Mouse (Mus musculus) liver, embryonic 15.5 days (tissue): ENCODE measurements around the gene Mfap3. TPM values are rescaled to one million over a fixed set of nuclear protein-coding genes. Genes with fewer than 3 reads are reported as not detected.

Source experiments
- ATAC-seq: fragments of 200-750 bp; cut with Nextera tagmentation; 2 replicates; pipeline ENCODE4 v1.8.0; 2017; ENCODE audit warnings: moderate number of reproducible peaks, mild to moderate bottlenecking, moderate library complexity; ENCODE audit not compliant: insufficient read depth
- H3K27ac ChIP-seq: fragments of 300-500 bp; sonication (generic); replicated peaks from 2 replicates; pipeline ENCODE4 v1.5.1; 2015; ENCODE audit warnings: mild to moderate bottlenecking, inconsistent platforms
- H3K27me3 ChIP-seq: fragments of 300-500 bp; sonication (generic); 2 replicates; pipeline ENCODE4 v1.6.1; 2015; ENCODE audit warnings: mild to moderate bottlenecking, inconsistent platforms
- H3K36me3 ChIP-seq: fragments of 300-500 bp; sonication (generic); replicated peaks from 2 replicates; pipeline ENCODE4 v1.6.1; 2015; ENCODE audit warnings: moderate library complexity, mild to moderate bottlenecking, inconsistent platforms
- H3K4me1 ChIP-seq: fragments of 300-500 bp; sonication (generic); replicated peaks from 2 replicates; pipeline ENCODE4 v1.6.1; 2015; ENCODE audit warnings: inconsistent platforms
- H3K4me2 ChIP-seq: fragments of 300-500 bp; sonication (generic); 2 replicates; pipeline ENCODE4 v1.6.1; 2015; ENCODE audit warnings: moderate library complexity, mild to moderate bottlenecking, inconsistent platforms
- H3K4me3 ChIP-seq: fragments of 300-500 bp; sonication (generic); replicated peaks from 2 replicates; pipeline ENCODE4 v1.5.1; 2015; ENCODE audit warnings: mild to moderate bottlenecking, inconsistent platforms
- H3K9ac ChIP-seq: fragments of 300-500 bp; sonication (generic); 2 replicates; pipeline ENCODE4 v1.6.1; 2015; ENCODE audit warnings: moderate library complexity, mild to moderate bottlenecking, inconsistent platforms
- H3K9me3 ChIP-seq: fragments of 300-500 bp; sonication (generic); replicated peaks from 2 replicates; pipeline ENCODE4 v1.6.1; 2016; ENCODE audit warnings: inconsistent platforms
- WGBS: fragments of 180-500 bp; shearing (Covaris S2); methylation state at CpG from one replicate; pipeline ENCODE4 v1.1.7; 2015; ENCODE audit warnings: mixed read lengths; ENCODE audit not compliant: insufficient replicate concordance; 5-methylcytosine and 5-hydroxymethylcytosine counted together
- polyA plus RNA-seq: library from polyadenylated mRNA; unstranded; fragments of >200 nt; fragmentation: Nextera tagmentation; extraction: Ambion mirVana; gene quantifications from 2 replicates; pipeline ENCODE4 v1.2.1, GENCODE M21; 2015

The Mfap3 gene
- polyA plus RNA-seq, 1 experiment from 2014 or later: 11.2 TPM

DNA sequence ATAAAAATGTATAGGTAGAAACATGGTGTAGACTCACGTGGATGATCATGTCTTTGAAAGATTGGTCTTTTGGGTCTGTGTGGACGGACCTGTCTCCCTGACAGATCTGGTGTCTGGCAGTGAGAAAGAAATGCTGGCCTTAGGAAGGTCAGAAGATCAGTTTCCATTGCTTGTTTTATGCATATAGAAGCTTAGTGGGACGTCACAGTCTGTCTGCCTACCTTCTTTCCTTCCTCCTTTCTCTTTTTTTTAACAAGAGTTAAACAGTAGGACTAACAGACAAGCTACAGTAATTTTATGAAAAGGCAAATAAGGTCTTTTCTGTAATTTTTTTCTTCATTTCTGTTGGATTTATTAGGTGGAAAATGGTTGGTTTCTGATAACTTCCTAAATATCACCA, 10.6 kb downstream of the Mfap3 start:
- Histone ChIP-seq H3K27me3 (no peaks in the 10 kb centered on the region), H3K9ac (no peak overlapping the region), H3K4me3 (no peak overlapping the region), H3K9me3 (no peaks in the 10 kb centered on the region), H3K27ac (no peak overlapping the region), H3K36me3 (peaks cover 29% of the 10 kb centered on the region), H3K4me2 (no peak overlapping the region), H3K4me1 (no peaks in the 10 kb centered on the region)
- ATAC-seq: no peak
- WGBS: 68% methylated on average over 3 of the region's 3 CpGs

DNA sequence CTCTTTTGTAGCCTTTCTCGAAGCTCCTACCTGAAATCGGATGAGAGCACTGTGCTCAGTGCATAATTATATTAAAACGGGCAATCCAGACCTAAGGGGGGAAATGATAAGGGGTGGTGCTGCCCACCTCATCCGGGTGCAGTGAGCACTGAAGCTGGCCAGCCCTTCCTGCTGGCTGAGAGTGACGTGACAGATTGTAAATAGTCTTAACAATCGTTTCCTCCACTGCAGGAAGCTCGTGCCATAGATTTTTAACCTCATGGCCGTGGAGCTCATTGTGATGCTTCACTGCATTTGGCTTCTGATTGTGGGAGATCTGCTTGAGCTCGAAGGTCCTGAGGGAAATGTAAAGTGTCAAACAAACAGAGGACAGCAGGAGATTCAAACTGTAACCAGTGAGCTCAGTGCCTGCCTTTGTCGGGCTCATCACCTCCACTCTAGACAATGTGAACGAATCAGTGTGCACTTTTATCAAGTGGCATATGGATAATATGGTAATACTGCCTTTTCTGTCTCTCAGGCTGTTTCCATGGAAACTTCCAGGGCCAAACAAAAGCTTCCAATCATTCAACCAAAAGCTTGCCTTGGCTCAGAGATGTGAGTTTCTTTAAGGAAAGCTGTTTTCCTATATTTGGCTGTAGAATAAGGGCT, 13.0 kb downstream of the Mfap3 start:
- peaks cover 29% of the 10 kb centered on the region for H3K36me3 ChIP-seq
- H3K9me3 ChIP-seq: no peaks in the 10 kb centered on the region
- no peak for ATAC-seq
- H3K4me3 ChIP-seq: no peak overlapping the region
- no peaks in the 10 kb centered on the region for H3K27me3 ChIP-seq
- no peak overlapping the region for H3K27ac ChIP-seq
- 43% methylated on average over 11 of the region's 11 CpGs for WGBS
- H3K9ac ChIP-seq: no peak overlapping the region
- H3K4me2 ChIP-seq: no peak overlapping the region
- no peaks in the 10 kb centered on the region for H3K4me1 ChIP-seq

DNA sequence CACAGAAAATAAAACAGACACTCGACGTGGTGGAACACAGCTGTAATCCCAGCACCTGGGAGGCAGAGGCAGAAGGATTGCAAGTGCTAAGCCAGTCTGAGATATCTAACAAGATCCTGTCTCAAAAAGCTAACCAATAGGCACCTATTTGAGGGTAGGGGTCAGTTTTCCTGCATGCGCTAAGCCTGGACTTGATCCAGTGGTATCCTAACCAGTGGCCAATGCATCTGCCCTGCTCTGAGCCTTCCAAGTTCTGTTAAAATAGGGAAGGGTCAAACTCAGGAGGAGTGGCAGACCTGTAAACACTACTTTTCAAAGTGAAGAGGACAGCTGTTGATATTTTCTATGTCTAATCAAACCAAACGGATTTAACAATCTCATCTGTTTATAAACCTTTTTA, 13.8 kb downstream of the Mfap3 start:
- WGBS: 76% methylated on average over 4 of the region's 4 CpGs
- Histone ChIP-seq H3K4me1 (no peaks in the 10 kb centered on the region), H3K9ac (no peak overlapping the region), H3K9me3 (no peaks in the 10 kb centered on the region), H3K27me3 (no peaks in the 10 kb centered on the region), H3K36me3 (peaks cover 29% of the 10 kb centered on the region), H3K27ac (no peak overlapping the region), H3K4me3 (no peak overlapping the region), H3K4me2 (no peak overlapping the region)
- no peak for ATAC-seq

DNA sequence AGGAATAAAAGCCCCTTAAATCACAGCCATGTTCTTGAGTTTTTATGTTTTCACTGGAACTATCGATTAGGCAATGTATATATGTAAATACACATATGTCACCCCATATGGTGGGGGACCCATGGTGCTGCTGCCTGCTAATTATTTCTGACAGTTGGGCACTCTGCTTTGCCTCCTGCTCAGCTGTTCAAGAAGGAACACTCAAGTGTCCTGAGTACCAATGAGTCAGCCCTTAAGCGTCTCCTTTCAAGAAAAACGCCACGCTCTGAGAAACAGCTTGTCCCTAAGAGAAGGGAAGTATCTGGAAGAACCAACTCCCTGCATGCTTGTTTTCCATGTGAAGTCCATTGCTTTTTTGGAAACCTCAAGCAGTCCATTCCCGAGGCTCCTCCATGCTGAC, 17.4 kb downstream of the Mfap3 start:
- peaks cover 3% of the 10 kb centered on the region; the same call in 1 of the 2 replicates for H3K36me3 ChIP-seq
- H3K9ac ChIP-seq: no peak overlapping the region
- WGBS: 78% methylated on average over 5 of the region's 5 CpGs
- H3K4me3 ChIP-seq: no peak overlapping the region
- no peaks in the 10 kb centered on the region for H3K9me3 ChIP-seq
- no peaks in the 10 kb centered on the region for H3K27me3 ChIP-seq
- no peak overlapping the region for H3K27ac ChIP-seq
- no peak overlapping the region for H3K4me2 ChIP-seq
- H3K4me1 ChIP-seq: no peaks in the 10 kb centered on the region
- ATAC-seq: no peak

DNA sequence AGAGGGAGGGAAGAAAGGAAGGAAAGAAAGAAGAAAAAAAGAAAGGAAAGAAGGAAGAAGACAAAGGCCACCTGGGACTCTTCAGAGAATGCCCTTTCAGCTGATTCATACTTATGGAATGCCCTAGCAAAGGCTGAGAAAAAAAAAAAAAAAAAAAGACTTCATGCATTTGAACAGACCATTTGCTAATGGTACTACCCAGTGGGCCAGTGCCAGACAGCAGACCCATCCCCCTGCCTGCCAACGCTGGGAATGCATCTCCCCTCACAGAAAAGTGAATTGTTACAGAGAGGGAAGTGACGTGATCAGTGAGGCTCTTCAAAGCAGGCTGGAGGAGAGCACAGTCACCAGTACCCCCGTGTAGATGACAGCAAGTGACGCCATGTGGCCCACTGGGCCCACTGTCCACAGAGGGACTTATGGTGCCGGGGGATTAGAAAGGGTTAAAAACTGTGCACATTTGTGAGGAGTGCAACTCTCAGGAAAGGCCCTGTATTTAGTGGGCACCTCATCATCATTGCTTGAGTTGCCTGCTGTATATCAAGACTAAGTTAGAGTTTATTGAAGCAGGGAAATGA, 21.5 kb downstream of the Mfap3 start:
- ATAC-seq: no peak
- H3K4me1 ChIP-seq: no peaks in the 10 kb centered on the region
- 63% methylated on average over 5 of the region's 5 CpGs for WGBS

DNA sequence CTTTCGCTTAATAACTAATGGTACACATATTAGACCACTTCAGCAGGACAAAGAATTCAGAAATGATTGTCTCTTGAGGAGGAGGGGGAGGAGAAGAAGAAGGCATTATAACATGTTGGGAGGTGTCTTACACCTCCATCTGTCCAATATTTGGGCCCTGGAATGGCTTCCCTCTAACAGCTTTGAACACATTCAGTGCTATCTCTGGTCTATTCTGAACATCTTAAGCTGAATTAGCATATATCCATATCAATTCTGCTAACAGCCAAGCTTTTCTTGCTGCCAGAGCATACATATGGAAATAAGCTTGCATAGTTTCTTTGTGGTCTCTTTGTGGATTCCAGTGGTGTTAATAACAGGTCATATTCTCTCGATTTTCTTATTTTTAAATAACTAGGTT, 22.2 kb downstream of the Mfap3 start:
- H3K27ac ChIP-seq: no peak overlapping the region

More for the DNA sequence above, 21.5 kb downstream of the Mfap3 start:
- Histone ChIP-seq H3K4me3 (no peak overlapping the region), H3K27ac (no peak overlapping the region), H3K36me3 (no peaks in the 10 kb centered on the region), H3K9me3 (no peaks in the 10 kb centered on the region), H3K4me2 (no peak overlapping the region), H3K27me3 (no peaks in the 10 kb centered on the region), H3K9ac (no peak overlapping the region)

DNA sequence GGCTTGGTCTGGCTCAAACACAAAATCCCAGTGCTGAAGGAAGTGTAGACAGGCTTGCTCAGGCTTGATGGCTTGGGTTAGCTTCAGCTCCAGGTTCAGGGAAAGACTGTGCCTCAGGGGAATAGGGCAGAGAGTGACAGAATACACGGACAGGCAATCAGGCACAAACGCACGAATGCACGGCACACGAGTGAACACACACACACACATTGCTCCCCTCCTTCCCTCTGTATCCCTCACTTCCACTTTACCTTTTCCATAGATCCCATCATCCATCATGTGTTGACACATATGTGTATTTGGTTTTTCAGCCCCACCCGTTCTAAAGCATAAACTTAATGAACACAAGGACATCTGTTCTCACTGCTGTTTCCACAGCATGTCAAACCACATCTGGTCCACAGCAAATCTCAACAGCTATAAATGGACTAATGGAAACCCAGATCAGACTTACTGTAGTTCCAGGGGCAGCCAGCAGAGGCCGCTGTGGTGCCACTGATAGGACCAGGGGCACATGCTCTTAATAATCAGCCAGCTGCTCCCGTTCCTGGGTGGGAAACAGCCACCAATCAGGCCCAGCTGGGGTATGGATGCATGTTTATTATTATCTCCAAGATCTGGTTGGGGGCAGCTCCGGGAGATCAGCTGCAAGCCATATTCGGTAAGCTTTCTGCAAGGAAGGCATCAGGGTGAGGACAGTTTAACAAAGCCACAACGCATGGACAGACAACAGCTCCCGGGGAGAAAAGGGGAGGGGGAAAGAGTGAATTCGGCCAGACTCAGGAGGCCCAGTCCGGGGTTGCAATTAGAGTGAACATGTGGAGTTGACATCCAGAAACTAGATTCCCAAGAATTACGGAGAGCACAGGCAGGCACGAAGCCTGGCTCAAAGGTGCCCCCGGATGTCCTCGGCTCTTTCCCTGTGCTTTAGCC, 30.4 kb downstream of the Mfap3 start:
- H3K9ac ChIP-seq: no peak overlapping the region
- H3K4me3 ChIP-seq: no peak overlapping the region
- no peaks in the 10 kb centered on the region for H3K4me1 ChIP-seq
- H3K4me2 ChIP-seq: no peak overlapping the region
- 34% methylated on average over 18 of the region's 18 CpGs for WGBS
- no peaks in the 10 kb centered on the region for H3K36me3 ChIP-seq
- no peak overlapping the region for H3K27ac ChIP-seq
- no peaks in the 10 kb centered on the region for H3K9me3 ChIP-seq
- no peak for ATAC-seq
- 0 out of 2 replicates have a peak, but pooled peaks cover 3% of the 10 kb centered on the region for H3K27me3 ChIP-seq

More for the DNA sequence above, 22.2 kb downstream of the Mfap3 start:
- Histone ChIP-seq H3K36me3 (no peaks in the 10 kb centered on the region), H3K4me3 (no peak overlapping the region), H3K4me1 (no peaks in the 10 kb centered on the region), H3K4me2 (no peak overlapping the region), H3K9me3 (no peaks in the 10 kb centered on the region), H3K9ac (no peak overlapping the region), H3K27me3 (no peaks in the 10 kb centered on the region)
- ATAC-seq: no peak
- WGBS: 70% methylated on average over 2 of the region's 2 CpGs

DNA sequence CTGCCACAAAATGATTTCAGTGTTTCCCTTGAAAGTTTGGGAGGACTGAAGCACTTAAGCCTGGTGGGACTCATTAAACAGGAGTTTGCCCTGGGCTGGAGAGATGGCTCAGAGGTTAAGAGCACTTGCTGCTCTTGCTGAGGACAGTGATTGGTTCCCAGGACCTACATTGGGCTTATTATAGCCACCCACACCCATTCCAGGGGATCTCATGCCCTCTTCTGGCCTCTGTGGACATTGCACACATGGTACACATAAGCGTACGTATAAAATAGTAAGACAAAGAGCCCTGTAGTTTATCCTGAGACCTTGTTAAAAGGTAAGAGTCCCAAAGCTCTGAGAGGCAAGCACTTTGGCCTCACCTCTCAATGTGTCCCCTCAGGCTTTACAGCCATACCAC, 31.8 kb downstream of the Mfap3 start:
- WGBS: 81% methylated on average over 2 of the region's 2 CpGs
- Histone ChIP-seq H3K4me1 (no peaks in the 10 kb centered on the region), H3K4me3 (no peak overlapping the region), H3K27ac (no peak overlapping the region), H3K9me3 (no peaks in the 10 kb centered on the region), H3K9ac (no peak overlapping the region), H3K27me3 (0 out of 2 replicates have a peak, but pooled peaks cover 3% of the 10 kb centered on the region), H3K4me2 (no peak overlapping the region), H3K36me3 (no peaks in the 10 kb centered on the region)
- ATAC-seq: no peak

DNA sequence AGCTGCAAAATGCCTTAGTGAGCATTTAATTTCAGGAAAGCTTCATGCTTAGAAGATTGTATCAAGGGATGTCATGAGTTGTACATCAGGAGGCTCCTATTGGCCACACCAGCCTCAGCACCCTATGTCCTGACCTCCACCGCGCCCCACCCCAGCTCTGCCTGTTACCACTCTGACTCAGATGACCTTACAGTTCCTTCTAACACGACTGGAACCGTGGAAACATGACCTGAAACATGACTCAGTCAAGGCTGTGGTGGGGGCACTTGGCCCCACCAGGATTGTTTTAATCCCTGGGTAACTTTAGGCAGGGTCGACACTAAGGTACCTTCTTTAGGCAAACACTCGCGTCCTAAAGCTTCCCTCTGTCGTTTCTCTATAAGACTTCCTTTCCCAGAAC, 32.6 kb downstream of the Mfap3 start:
- ATAC-seq: no peak
- no peak overlapping the region for H3K27ac ChIP-seq
- no peaks in the 10 kb centered on the region for H3K9me3 ChIP-seq
- no peaks in the 10 kb centered on the region for H3K4me1 ChIP-seq
- no peak overlapping the region for H3K4me3 ChIP-seq
- no peak overlapping the region for H3K4me2 ChIP-seq
- 72% methylated on average over 8 of the region's 8 CpGs for WGBS
- H3K36me3 ChIP-seq: no peaks in the 10 kb centered on the region
- 0 out of 2 replicates have a peak, but pooled peaks cover 3% of the 10 kb centered on the region for H3K27me3 ChIP-seq
- H3K9ac ChIP-seq: no peak overlapping the region

DNA sequence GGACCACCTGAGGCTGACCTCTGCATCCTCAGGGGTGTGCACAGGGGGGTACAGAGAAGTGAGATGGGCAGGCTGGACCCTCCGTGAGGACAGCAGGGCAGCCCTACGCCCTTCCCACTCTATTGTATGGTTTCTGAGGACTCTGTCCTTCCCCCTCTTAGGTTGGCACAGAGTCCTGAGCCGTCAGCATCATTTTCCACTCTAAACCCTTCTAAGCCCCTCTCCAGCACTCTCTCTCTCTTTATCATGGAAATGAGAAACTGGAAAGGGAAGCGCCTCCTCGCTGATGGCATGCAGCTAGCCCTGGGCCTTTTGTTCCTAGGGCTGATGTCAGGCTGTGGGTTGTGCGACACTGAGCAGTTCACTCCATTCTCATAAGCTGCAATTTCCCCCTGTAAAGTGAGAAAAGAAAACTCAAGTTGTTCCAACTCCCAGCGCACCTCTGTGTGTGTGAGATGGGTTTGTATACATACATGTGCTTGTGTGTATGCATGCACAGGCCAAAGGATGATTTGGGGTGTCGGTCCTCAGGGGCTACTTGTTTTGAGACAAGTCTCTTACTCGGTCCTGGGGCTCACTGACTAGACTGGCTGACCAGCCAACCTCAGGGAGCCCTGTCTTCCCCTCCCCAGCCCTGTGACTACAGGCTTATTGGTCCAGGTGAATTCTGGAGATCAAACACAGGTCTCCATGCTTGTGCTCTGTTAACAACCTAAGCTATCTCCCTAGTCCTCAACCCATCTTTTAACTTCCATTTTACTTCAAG, 34.7 kb downstream of the Mfap3 start:
- WGBS: 63% methylated on average over 9 of the region's 9 CpGs
- ATAC-seq: no peak
- no peak overlapping the region for H3K9ac ChIP-seq

More for the DNA sequence above, 34.7 kb downstream of the Mfap3 start:
- no peak overlapping the region for H3K4me3 ChIP-seq
- H3K27ac ChIP-seq: no peak overlapping the region
- H3K27me3 ChIP-seq: 0 out of 2 replicates have a peak, but pooled peaks cover 3% of the 10 kb centered on the region
- H3K9me3 ChIP-seq: no peaks in the 10 kb centered on the region
- no peaks in the 10 kb centered on the region for H3K36me3 ChIP-seq
- H3K4me1 ChIP-seq: no peaks in the 10 kb centered on the region
- H3K4me2 ChIP-seq: no peak overlapping the region
